ENCODE assay signal across 23 mouse cellular contexts in the genomic region with DNA sequence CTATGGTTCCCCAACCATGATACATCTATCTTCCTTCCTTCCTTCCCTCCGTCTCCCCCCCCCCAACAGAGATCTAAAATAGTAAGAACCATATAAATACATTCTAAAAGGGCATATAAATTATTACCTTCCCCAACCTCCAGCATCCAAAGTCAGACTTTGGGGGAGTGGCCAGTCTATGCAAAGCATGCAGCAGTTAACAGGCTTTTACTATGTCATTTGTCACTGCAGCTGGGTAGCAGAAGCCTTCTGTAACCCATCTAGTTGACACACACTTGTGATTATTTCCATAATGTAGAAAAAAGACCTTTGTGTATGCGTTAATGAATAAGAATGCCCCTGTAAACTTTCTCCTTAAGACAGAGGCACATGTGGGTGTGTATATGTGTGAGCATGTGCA.
DNase-seq lines count a peak whose midpoint lies in the region; ATAC-seq and TF ChIP-seq lines count a peak whose summit lies in the region.
"Had no signal": no experiment of that assay in that cellular context is flagged by ENCODE, and none has a peak within 500 bp of the region (broad histone marks: within the 10 kb centered on the region; RNA-seq: fewer than 3 reads in every experiment).

No protein-coding gene starts in this region.

- peak overlapping the region; percentile 15; the same call in 1 of the 2 replicates for H3K4me2 ChIP-seq in forebrain, embryonic 15.5 days (replicated peaks)
- H3K4me2 ChIP-seq in hindbrain, embryonic 15.5 days: peak overlapping the region; percentile 46
- peak overlapping the region; percentile 46 for H3K4me2 ChIP-seq in neural tube, embryonic 13.5 days
- H3K4me2 ChIP-seq: heart, embryonic 15.5 days; kidney, embryonic 15.5 days had no signal

- H3K9ac ChIP-seq in forebrain, embryonic 15.5 days (replicated peaks): no peak overlapping the region
- 0 out of 2 replicates have a peak overlapping the region, but pooled peaks have one; percentile 27 for H3K9ac ChIP-seq in hindbrain, embryonic 15.5 days
- H3K9ac ChIP-seq in neural tube, embryonic 13.5 days: no peak overlapping the region
- H3K9ac ChIP-seq: heart, embryonic 15.5 days; kidney, embryonic 15.5 days had no signal

- intact Hi-C loops in left cerebral cortex, adult 2 months (cut with DNase I): no loop called here
- intact Hi-C loops in gastrocnemius, postnatal 36 days (cut with DNase I): no loop called here

- no peak for DNase-seq in left cerebral cortex, adult 2 months (ENCODE audit: extremely low spot score in 1 of 2, low spot score in 2 of 2)
- no peak for DNase-seq in left cerebral cortex, adult 8-10 months (ENCODE audit: low spot score in 2 of 2)
- DNase-seq in kidney, postnatal 36 days: no peak
- no peak for DNase-seq in gastrocnemius, postnatal 36 days
- no peak for DNase-seq in left cerebral cortex, adult 18-20 months (ENCODE audit: low spot score in 2 of 2)
- DNase-seq: adrenal gland, postnatal 36 days; B cell, adult 2 months; cerebellum, adult 18-20 months; cerebellum, postnatal 36 days; heart, adult 2 months; heart, postnatal 4 days; layer of hippocampus, postnatal 36 days; left cerebral cortex, postnatal 4 days; liver had no signal

- no peaks in the 10 kb centered on the region for H3K9me3 ChIP-seq in forebrain, embryonic 15.5 days
- H3K9me3 ChIP-seq in hindbrain, embryonic 15.5 days: no peaks in the 10 kb centered on the region
- no peaks in the 10 kb centered on the region for H3K9me3 ChIP-seq in neural tube, embryonic 13.5 days
- H3K9me3 ChIP-seq: embryonic facial prominence, embryonic 10.5 days; heart, embryonic 15.5 days; kidney, embryonic 15.5 days had no signal

- TF ChIP-seq CTCF in left cerebral cortex, adult 2 months (IDR thresholded peaks at IDR 0.05): no peak

- peak overlapping the region; percentile 44 for H3K4me3 ChIP-seq in left cerebral cortex, adult 2 months
- peak overlapping the region; percentile 12; the same call in 1 of the 2 replicates for H3K4me3 ChIP-seq in forebrain, embryonic 15.5 days
- H3K4me3 ChIP-seq in hindbrain, embryonic 15.5 days: peak overlapping the region; percentile 35
- H3K4me3 ChIP-seq in neural tube, embryonic 13.5 days: peak overlapping the region; percentile 29
- H3K4me3 ChIP-seq: embryonic facial prominence, embryonic 10.5 days; heart, adult 2 months; heart, embryonic 15.5 days; kidney, embryonic 15.5 days had no signal

- ATAC-seq in forebrain, embryonic 15.5 days (replicated peaks): peak; percentile 55
- ATAC-seq in hindbrain, embryonic 15.5 days (ENCODE audit: low FRiP score, low read depth): peak; percentile 34; the same call in 1 of the 2 replicates
- ATAC-seq in neural tube, embryonic 13.5 days (ENCODE audit: low read depth): no peak
- ATAC-seq: intestine, embryonic 16.5 days; lung, postnatal 0 days had no signal

- no peaks in the 10 kb centered on the region for H3K27me3 ChIP-seq in forebrain, embryonic 15.5 days
- H3K27me3 ChIP-seq in hindbrain, embryonic 15.5 days: peaks cover 5% of the 10 kb centered on the region; the same call in 1 of the 2 replicates
- peaks cover 22% of the 10 kb centered on the region for H3K27me3 ChIP-seq in neural tube, embryonic 13.5 days
- H3K27me3 ChIP-seq: heart, embryonic 15.5 days had no signal

- 81% methylated on average over 2 of the region's 2 CpGs for WGBS in forebrain, embryonic 15.5 days
- WGBS in hindbrain, embryonic 15.5 days: 52% methylated on average over 2 of the region's 2 CpGs
- 51% methylated on average over 2 of the region's 2 CpGs for WGBS in neural tube, embryonic 13.5 days

- H3K4me1 ChIP-seq in forebrain, embryonic 15.5 days: peaks cover 3% of the 10 kb centered on the region; the same call in 1 of the 2 replicates
- H3K4me1 ChIP-seq in hindbrain, embryonic 15.5 days (replicated peaks): 0 out of 2 replicates have a peak, but pooled peaks cover 3% of the 10 kb centered on the region
- H3K4me1 ChIP-seq in neural tube, embryonic 13.5 days (replicated peaks): 0 out of 2 replicates have a peak, but pooled peaks cover 3% of the 10 kb centered on the region
- H3K4me1 ChIP-seq: heart, embryonic 15.5 days; kidney, embryonic 15.5 days had no signal

- no peaks in the 10 kb centered on the region for H3K36me3 ChIP-seq in forebrain, embryonic 15.5 days
- no peaks in the 10 kb centered on the region for H3K36me3 ChIP-seq in hindbrain, embryonic 15.5 days
- no peaks in the 10 kb centered on the region for H3K36me3 ChIP-seq in neural tube, embryonic 13.5 days
- H3K36me3 ChIP-seq: embryonic facial prominence, embryonic 10.5 days; heart, embryonic 15.5 days; kidney, embryonic 15.5 days had no signal

- H3K27ac ChIP-seq in left cerebral cortex, adult 2 months: no peak overlapping the region
- no peak overlapping the region for H3K27ac ChIP-seq in forebrain, embryonic 15.5 days (replicated peaks)
- H3K27ac ChIP-seq in hindbrain, embryonic 15.5 days (replicated peaks): no peak overlapping the region; the same call in 1 of the 2 replicates
- no peak overlapping the region for H3K27ac ChIP-seq in neural tube, embryonic 13.5 days (replicated peaks)
- H3K27ac ChIP-seq: embryonic facial prominence, embryonic 10.5 days; heart, adult 2 months; heart, embryonic 15.5 days; kidney, embryonic 15.5 days; stomach, postnatal 0 days had no signal
